Mouse (Mus musculus) embryonic facial prominence, embryonic 14.5 days (tissue): ENCODE measurements around the gene Itsn1. TPM values are rescaled to one million over a fixed set of nuclear protein-coding genes. Genes with fewer than 3 reads are reported as not detected.

Experiments used
- ATAC-seq: fragments of 200-750 bp; cut with Nextera tagmentation; 2 replicates; pipeline ENCODE4 v1.8.0; 2017; ENCODE audit warnings: low read depth, moderate number of reproducible peaks, moderate TSS enrichment
- DNase-seq: peaks from one replicate; pipeline ENCODE4 v3.0.0-alpha.2; 2015; ENCODE audit warnings: low spot score
- H3K27ac ChIP-seq: fragments of 300-500 bp; sonication (generic); replicated peaks from 2 replicates; pipeline ENCODE4 v1.5.1; 2014; ENCODE audit warnings: low read depth, mild to moderate bottlenecking, low read length, moderate library complexity
- H3K27me3 ChIP-seq: fragments of 300-500 bp; sonication (generic); replicated peaks from 2 replicates; pipeline ENCODE4 v1.6.1; 2014; ENCODE audit warnings: low read length; ENCODE audit not compliant: control insufficient read depth, insufficient read depth
- H3K36me3 ChIP-seq: fragments of 300-500 bp; sonication (generic); 2 replicates; pipeline ENCODE4 v1.6.1; 2014; ENCODE audit warnings: low read length, mixed read lengths; ENCODE audit not compliant: control insufficient read depth, insufficient read depth
- H3K4me1 ChIP-seq: fragments of 300-500 bp; sonication (generic); 2 replicates; pipeline ENCODE4 v1.6.1; 2014; ENCODE audit warnings: antibody characterized with exemption, low read length; ENCODE audit not compliant: control insufficient read depth, insufficient read depth
- H3K4me2 ChIP-seq: fragments of 300-500 bp; sonication (generic); 2 replicates; pipeline ENCODE4 v1.6.1; 2014; ENCODE audit warnings: low read depth, mild to moderate bottlenecking, low read length, moderate library complexity, mixed read lengths
- H3K4me3 ChIP-seq: fragments of 300-500 bp; sonication (generic); 2 replicates; pipeline ENCODE4 v1.5.1; 2014; ENCODE audit warnings: low read depth, mild to moderate bottlenecking, low read length
- H3K9ac ChIP-seq: fragments of 300-500 bp; sonication (generic); 2 replicates; pipeline ENCODE4 v1.6.1; 2014; ENCODE audit warnings: low read depth, mild to moderate bottlenecking, low read length, moderate library complexity, mixed read lengths
- H3K9me3 ChIP-seq: fragments of 300-500 bp; sonication (generic); 2 replicates; pipeline ENCODE4 v1.6.1; 2016; ENCODE audit warnings: low read length; ENCODE audit not compliant: control insufficient read depth
- WGBS: fragments of 180-500 bp; shearing (Covaris S2); extraction: QIAGEN DNeasy Blood & Tissue Kit; methylation state at CpG from one replicate; pipeline ENCODE4 v1.1.7; 2014; 5-methylcytosine and 5-hydroxymethylcytosine counted together
- polyA plus RNA-seq: library from polyadenylated mRNA; unstranded; fragments of >200 nt; fragmentation: Nextera tagmentation; extraction: Ambion mirVana; gene quantifications from 2 replicates; pipeline ENCODE4 v1.2.1, GENCODE M21; 2014

Gene Itsn1
- polyA plus RNA-seq, 1 experiment from 2014 or later, result 30.1 TPM

DNA sequence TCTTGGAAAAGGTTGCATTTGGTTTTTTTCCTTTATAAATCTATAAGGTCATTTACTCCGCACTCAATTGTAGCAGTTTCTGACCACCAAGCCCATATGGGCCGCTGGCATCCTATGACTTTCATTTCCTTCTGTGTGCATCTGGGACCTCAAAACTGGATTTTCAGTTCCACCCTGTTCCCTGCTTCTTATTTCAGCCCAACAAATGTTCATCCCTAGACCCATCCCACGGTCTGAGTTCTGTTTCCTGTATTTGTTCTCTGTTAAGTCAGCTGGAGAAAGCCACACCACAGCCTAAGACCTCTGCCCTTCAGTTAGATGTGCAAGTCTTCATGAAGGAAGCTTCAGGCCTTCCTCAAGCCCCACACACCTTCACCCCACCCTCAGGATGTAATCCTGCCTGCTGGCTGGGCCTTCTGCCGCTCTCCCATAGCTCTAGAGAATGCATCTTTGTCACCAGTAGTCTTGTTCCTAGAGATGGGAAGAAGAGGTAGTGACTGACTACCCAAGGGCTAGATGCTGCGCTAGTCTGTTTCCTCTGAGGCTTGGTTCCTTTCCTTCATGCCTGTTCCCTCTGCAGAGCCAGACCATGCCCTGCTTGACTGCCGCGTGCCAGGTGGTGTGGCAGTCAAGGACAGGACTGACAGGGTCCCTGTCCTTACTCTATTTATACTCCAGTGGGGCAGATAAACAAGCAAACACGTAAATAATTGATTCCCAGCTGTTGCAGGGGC lies 11.3 kb downstream of the Itsn1 start:
- H3K4me3 ChIP-seq, result no peak overlapping the region
- DNase-seq, result no peak
- H3K4me1 ChIP-seq, result peaks cover 6% of the 10 kb centered on the region
- 0 out of 2 replicates have a peak overlapping the region, but pooled peaks have one; percentile 28 for H3K27ac ChIP-seq
- no peak for ATAC-seq
- H3K4me2 ChIP-seq, result no peak overlapping the region
- H3K9ac ChIP-seq, result no peak overlapping the region
- WGBS, result 59% methylated on average over 8 of the region's 8 CpGs
- no peaks in the 10 kb centered on the region for H3K9me3 ChIP-seq
- no peaks in the 10 kb centered on the region for H3K27me3 ChIP-seq
- H3K36me3 ChIP-seq, result 0 out of 2 replicates have a peak, but pooled peaks cover 2% of the 10 kb centered on the region

DNA sequence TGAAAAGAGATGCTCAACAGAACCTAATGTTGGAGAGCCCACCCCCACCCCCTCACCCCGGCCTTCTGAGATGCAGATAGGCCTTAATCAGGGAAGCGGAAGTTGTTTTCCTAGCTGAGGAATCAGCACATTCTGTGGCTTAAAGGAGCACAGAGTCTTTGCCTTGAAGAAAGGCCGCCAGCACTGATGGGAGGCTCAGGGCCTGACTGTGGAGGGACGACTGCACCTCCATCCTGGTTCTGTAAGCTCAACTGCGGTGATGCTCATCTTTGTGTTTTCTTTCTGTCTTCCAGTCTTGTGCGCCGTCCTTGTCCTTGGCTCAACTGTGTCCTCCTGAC lies 11.8 kb downstream of the Itsn1 start:
- H3K36me3 ChIP-seq, result 0 out of 2 replicates have a peak, but pooled peaks cover 2% of the 10 kb centered on the region
- DNase-seq (no peak), ATAC-seq (no peak)
- H3K4me2 ChIP-seq, result no peak overlapping the region
- H3K27me3 ChIP-seq, result no peaks in the 10 kb centered on the region
- H3K4me3 ChIP-seq, result no peak overlapping the region
- peaks cover 11% of the 10 kb centered on the region for H3K4me1 ChIP-seq
- H3K9ac ChIP-seq, result no peak overlapping the region
- WGBS, result 59% methylated on average over 7 of the region's 7 CpGs
- no peak overlapping the region for H3K27ac ChIP-seq
- H3K9me3 ChIP-seq, result no peaks in the 10 kb centered on the region

DNA sequence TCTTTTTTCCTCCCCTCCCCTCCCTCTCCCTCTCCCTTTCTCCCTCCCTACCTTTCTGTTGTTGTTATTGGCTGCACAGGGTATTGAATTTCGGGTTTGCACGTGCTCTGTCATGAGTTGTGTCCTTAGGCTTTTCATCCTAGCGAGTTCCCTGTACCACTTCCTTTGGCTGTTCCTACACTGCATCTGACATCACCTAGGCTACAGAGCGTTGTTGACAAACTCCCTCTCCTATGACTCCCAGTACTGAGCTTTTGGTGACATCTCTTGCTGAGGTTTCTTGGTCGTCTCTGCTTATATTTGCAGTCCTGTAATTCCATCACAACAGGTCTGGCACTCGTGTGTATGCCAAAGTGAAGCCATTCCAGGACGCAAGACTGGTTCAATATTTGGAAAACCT lies 14.0 kb downstream of the Itsn1 start:
- H3K4me1 ChIP-seq, result peaks cover 19% of the 10 kb centered on the region
- H3K9me3 ChIP-seq, result no peaks in the 10 kb centered on the region
- ATAC-seq (no peak), DNase-seq (no peak)
- WGBS, result 57% methylated on average over 7 of the region's 7 CpGs
- H3K4me3 ChIP-seq, result no peak overlapping the region
- no peak overlapping the region for H3K9ac ChIP-seq
- H3K27me3 ChIP-seq, result no peaks in the 10 kb centered on the region
- H3K36me3 ChIP-seq, result 0 out of 2 replicates have a peak, but pooled peaks cover 2% of the 10 kb centered on the region
- no peak overlapping the region for H3K27ac ChIP-seq
- no peak overlapping the region for H3K4me2 ChIP-seq

DNA sequence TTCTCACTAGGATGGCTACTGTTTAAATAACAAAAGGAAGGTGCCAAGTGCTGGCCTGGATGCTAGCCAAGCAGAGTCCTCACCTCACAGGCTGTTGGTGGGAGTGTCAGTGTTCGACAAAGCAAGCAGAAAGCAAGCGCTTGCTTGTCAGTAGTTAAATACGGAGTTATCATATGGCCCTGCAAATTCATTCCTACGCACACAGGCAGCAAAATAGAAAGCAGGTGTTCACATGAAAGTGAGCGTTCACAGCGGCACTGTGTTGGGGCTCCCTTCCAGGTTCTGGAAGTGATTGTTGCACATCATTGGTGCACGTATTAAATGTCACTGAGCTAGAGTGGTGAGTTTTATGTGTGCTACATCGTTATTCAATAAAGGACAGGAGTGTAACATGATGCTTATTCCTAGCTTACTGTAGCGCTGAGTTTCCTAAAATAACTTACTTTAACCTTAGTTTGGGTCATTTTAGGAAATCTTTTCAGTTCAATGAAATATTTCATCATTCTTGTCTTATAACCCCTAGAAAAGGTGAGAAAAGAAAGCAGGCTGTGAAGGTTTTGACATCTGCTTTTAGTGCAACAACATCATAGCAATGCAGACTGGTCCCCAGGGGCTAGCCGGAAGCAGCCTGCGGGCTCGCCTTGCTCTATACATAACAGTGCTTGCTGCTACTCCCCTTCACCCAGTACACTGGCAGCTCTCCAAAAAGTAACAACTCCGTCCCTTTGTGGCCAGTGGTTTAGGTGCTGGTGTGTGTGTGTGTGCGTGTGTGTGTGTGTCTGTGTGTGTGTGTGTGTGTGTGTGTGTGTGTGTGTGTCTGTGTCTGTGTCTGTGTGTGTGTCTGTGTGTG lies 17.2 kb downstream of the Itsn1 start:
- H3K9ac ChIP-seq, result no peak overlapping the region
- WGBS, result 8% methylated on average over 14 of the region's 14 CpGs
- no peaks in the 10 kb centered on the region for H3K27me3 ChIP-seq
- peaks cover 15% of the 10 kb centered on the region for H3K4me1 ChIP-seq
- DNase-seq (peak; percentile 92), ATAC-seq (peak; percentile 92)
- no peaks in the 10 kb centered on the region for H3K36me3 ChIP-seq
- no peaks in the 10 kb centered on the region for H3K9me3 ChIP-seq
- peak overlapping the region; percentile 36 for H3K4me2 ChIP-seq
- no peak overlapping the region for H3K4me3 ChIP-seq
- peak overlapping the region; percentile 67; the same call in 1 of the 2 replicates for H3K27ac ChIP-seq

DNA sequence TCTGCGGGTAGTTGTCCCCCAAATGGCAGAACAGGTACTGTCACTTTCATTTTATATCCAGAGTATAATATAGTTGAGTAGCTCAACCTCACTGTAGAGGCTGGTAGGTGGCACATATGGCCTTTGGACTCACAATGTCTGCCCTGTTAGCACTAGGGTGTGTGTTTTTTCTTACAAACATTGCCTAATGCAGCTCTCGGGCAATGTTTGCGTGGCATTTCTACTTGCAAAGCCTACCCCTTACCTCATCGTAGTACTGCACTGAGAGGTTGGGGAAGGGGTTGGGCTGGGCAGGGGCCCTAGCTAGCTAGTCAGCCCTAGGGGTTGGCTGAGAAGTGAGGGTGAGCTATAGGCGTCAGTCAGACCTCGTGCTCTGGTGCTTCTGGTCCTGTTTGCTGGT lies 18.5 kb downstream of the Itsn1 start:
- WGBS, result 83% methylated on average over 6 of the region's 6 CpGs
- Histone ChIP-seq H3K9me3 (no peaks in the 10 kb centered on the region), H3K4me2 (no peak overlapping the region), H3K27me3 (no peaks in the 10 kb centered on the region), H3K4me3 (no peak overlapping the region), H3K27ac (no peak overlapping the region), H3K9ac (no peak overlapping the region), H3K36me3 (no peaks in the 10 kb centered on the region), H3K4me1 (peaks cover 15% of the 10 kb centered on the region)
- ATAC-seq (no peak), DNase-seq (no peak)

DNA sequence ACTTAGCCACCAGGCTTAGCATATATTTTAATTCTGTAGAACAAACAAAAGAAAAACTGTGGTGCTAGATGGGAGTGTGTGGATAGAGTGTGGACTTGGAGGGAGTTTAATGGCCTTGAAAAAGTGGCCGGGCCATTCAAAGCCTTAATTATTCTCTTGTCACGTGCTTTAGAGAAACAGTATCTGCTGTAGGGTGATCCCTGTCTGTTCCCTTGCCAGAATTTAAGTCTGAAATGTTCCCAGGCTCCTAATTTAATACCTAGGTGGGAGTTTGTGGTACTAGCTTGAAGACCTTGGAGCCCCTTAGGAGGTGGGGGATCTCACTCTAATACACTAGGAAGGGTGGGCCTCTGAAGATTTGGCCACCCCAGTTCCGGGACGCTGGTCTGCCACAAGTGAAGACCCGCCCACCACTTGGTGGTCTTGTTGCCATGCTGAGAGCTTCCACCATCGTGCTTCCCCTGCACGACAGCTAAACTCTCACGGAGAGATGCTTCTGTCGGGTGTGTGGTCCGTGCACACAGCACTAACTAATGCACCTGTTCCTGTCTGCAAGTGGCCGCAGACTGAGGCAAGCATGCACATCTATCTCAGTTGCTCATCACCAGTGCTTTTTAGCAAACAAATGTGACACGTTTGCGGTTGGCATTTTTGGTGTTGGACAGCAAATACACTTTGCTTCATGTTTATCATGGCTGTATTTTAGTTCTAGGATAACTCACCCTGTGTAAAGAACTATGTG lies 22.7 kb downstream of the Itsn1 start:
- Histone ChIP-seq H3K27ac (no peak overlapping the region), H3K9ac (no peak overlapping the region), H3K4me1 (peaks cover 3% of the 10 kb centered on the region; the same call in 1 of the 2 replicates), H3K36me3 (no peaks in the 10 kb centered on the region), H3K27me3 (no peaks in the 10 kb centered on the region), H3K4me2 (no peak overlapping the region), H3K4me3 (no peak overlapping the region), H3K9me3 (no peaks in the 10 kb centered on the region)
- ATAC-seq (no peak), DNase-seq (no peak)
- WGBS, result 71% methylated on average over 13 of the region's 13 CpGs

DNA sequence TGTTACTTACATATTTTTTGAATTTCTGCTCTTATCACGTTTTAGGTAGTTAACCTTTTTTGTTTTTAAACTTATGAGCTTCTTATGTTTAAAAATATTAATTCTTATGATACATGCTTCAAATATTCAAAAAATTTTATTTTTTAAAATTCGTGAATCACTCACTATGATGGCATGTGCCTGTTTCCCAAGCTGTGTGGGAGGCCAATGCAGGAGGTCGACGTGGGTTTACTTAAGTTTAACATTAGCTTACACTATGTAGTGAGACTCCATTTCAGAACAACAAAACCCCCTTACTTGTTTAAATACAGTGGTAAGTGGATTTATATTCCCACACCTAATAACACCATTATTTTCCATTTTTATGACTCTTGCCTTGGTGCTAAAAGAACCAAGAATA lies 24.5 kb downstream of the Itsn1 start:
- Histone ChIP-seq H3K27me3 (no peaks in the 10 kb centered on the region), H3K27ac (no peak overlapping the region), H3K9ac (no peak overlapping the region), H3K9me3 (no peaks in the 10 kb centered on the region), H3K4me3 (no peak overlapping the region), H3K36me3 (no peaks in the 10 kb centered on the region), H3K4me1 (peaks cover 9% of the 10 kb centered on the region; the same call in 1 of the 2 replicates), H3K4me2 (no peak overlapping the region)
- ATAC-seq, result no peak
- DNase-seq, result no peak
- WGBS, result 83% methylated on average over 4 of the region's 4 CpGs

DNA sequence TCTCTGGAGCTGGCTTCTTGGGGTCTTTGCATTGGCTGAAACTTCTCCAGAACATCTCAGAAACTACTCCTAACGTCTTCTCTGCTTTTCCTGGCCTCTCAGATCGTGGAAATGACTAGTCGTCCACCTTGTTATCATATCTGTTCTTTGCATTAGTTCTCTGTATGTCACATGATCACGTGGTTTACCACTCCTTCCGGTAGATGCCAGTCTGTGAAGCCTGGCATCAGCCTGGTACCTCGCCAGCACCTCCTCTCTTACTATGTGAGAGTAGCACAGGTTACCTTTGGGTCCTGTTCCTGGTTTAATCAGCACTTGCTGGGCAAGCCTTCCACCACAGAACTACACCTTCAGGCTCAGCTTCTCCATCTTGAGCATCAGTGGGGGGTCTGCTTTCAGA lies 25.9 kb downstream of the Itsn1 start:
- Histone ChIP-seq H3K4me2 (no peak overlapping the region), H3K27ac (no peak overlapping the region), H3K9me3 (no peaks in the 10 kb centered on the region), H3K27me3 (no peaks in the 10 kb centered on the region), H3K9ac (no peak overlapping the region), H3K4me3 (no peak overlapping the region), H3K36me3 (no peaks in the 10 kb centered on the region), H3K4me1 (peaks cover 9% of the 10 kb centered on the region; the same call in 1 of the 2 replicates)
- ATAC-seq, result no peak
- DNase-seq, result no peak
- 84% methylated on average over 6 of the region's 6 CpGs for WGBS
